Mouse (Mus musculus): ENCODE measurements at regions not wholly inside any gene's neighbourhood (a gene's known extent, or its start where the extent isn't known, plus 50 kb on each side); places are given as distances from the start of the nearest gene placed in this dataset.
A peak's percentile ranks its signal among the peaks of the same experiment; 100 is the strongest.
"Not testable (repeated sequence)": the region's sequence is repeated elsewhere in the genome, so short reads cannot be mapped to it uniquely, and the experiment has no call there.

DNA sequence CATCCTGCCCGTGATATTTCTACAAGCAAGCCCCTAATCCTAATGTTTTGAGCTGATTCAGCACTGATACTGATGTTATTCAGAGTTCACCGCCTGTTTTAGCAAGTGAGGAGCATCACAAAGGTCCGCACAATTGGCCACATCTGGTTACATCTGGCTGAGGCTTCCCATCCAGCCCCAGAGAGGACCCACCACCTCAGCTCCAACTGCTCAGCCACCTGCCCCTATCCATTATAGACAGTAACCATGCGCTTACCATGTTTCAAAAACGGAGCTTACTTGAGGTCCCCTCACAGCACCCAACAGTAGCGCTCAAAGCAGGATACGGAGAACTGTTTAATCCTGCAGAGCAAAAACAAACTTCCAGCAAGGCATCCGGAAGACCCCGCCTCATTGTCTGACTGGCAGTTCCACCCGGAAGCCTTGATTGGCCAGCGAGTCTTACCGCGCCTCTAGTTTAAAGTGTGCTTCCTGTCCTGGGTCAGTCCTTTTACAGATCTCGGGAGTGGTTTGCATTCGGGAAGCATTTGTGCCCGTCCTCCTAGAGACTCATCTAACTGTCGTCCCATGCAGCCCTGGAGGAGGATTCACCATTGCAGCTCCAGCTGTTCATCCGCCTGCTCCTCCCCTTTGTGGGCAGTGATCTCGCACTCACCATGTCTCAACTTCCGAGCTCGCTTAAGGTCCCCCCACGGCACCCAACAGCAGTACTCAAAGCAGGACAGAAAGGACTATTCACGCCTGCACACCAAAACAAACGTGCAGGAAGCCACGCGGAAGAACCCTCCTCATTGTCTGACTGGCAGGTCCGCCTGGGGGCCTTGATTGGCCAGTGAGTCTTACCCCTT lies 69.9 kb upstream of the Zfp825 start:
- H3K4me3 ChIP-seq (ENCODE audit: insufficient read depth, low read length) = peak overlapping the region; percentile 54
- H3K4me1 ChIP-seq (ENCODE audit: control insufficient read depth, insufficient read depth, low read length); H3K27ac ChIP-seq (ENCODE audit: insufficient read depth, low read length): not testable (repeated sequence)
- 0 out of 2 replicates have a peak, but pooled peaks have one; percentile 34 for TF ChIP-seq POLR2A (IDR thresholded peaks at IDR 0.05; ENCODE audit: extremely low read depth, insufficient read depth, low read length)

DNA sequence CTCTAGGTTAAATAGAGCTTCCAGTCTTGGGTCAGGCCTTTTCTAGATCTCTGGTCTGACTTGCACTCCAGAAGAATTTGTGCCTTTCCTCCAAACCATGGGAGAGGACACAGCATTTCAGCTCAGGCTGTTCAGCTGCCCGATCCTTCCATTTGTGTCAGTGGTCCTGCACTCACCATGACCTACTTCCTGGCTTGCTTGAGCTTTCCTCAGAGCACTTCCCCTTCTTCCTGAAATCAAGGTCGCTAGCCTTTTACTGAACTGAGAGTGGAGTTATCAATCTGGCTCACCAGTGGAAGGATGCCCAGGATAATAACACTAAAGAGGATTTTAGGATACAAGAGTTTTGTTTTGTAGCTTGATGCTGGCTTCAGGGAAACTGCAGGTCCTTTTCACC lies 70.5 kb upstream of the Zfp825 start:
- not testable (repeated sequence) for H3K4me1 ChIP-seq (ENCODE audit: control insufficient read depth, insufficient read depth, low read length); H3K27ac ChIP-seq (ENCODE audit: insufficient read depth, low read length)
- H3K4me3 ChIP-seq (ENCODE audit: insufficient read depth, low read length) = peak overlapping the region; percentile 54

DNA sequence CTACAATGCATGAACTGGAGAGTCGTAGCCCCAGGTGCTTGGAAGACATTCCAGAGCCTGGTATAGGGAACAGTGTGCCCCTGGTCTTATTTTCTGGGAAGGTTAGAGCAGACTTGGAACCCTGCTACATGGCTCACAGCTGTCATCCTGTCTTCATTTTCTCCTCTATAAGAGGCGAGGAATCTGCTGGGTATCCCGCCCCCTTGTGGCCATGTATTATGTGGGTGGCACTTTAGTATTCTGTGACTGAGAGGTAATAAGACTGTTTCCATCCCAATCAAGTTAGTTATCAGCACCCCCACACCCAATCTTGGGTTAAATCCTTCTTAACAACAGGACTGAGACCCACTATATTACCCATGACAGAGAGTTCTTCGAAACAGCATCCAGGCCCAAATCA lies 69.4 kb upstream of the Erap1 start:
- H3K4me1 ChIP-seq (ENCODE audit: control insufficient read depth, insufficient read depth, low read length); H3K27ac ChIP-seq (ENCODE audit: insufficient read depth, low read length); H3K4me3 ChIP-seq (ENCODE audit: insufficient read depth, low read length): not testable (repeated sequence)

All from cortical plate, adult 2 months (tissue).